Mouse (Mus musculus) cortical plate, adult 2 months (tissue): ENCODE results near the gene Zfp143.
"Not testable (repeated sequence)": the region's sequence is repeated elsewhere in the genome, so short reads cannot be mapped to it uniquely, and the experiment has no call there.

Experiments used
- CTCF ChIP-seq: fragments of 200-500 bp; IDR thresholded peaks from 2 replicates; pipeline ENCODE4 v1.5.1; 2011; ENCODE audit warnings: mild to moderate bottlenecking, control low read depth, low read length; ENCODE audit not compliant: insufficient read depth; ENCODE audit errors: extremely low read depth
- POLR2A ChIP-seq: fragments of 200-500 bp; IDR thresholded peaks from 2 replicates; pipeline ENCODE4 v1.6.1; 2011; ENCODE audit warnings: mild to moderate bottlenecking, low read length, control low read depth; ENCODE audit not compliant: insufficient read depth; ENCODE audit errors: extremely low read depth

DNA sequence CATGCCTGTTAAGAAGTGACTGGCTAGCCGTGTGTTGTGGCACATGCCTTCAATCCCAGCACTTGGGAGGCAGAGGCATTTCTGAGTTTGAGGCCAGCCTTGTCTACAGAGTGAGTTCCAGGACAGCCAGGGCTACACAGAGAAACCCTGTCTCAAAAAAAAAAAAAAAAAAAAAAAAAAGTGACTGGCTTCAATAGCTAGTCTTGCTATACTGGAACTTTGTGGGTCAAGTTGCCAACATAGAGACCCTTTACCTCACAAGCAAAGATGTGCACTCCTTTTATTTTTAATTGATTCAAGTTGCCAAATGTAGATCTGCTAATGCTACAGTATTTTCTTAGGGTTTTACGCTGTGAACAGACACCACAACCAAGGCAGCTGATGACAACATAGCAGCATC, 3.3 kb upstream of the Zfp143 start:
- TF ChIP-seq CTCF, POLR2A: not testable (repeated sequence)
